Mouse (Mus musculus): Measurements from ENCODE around the gene Hadhb. TPM values are rescaled to one million over a fixed set of nuclear protein-coding genes. Genes with fewer than 3 reads are reported as not detected.

The Hadhb gene
- total and polyA plus RNA-seq, 3 experiments, result 69.5 to 118 (median 78.3) TPM

DNA sequence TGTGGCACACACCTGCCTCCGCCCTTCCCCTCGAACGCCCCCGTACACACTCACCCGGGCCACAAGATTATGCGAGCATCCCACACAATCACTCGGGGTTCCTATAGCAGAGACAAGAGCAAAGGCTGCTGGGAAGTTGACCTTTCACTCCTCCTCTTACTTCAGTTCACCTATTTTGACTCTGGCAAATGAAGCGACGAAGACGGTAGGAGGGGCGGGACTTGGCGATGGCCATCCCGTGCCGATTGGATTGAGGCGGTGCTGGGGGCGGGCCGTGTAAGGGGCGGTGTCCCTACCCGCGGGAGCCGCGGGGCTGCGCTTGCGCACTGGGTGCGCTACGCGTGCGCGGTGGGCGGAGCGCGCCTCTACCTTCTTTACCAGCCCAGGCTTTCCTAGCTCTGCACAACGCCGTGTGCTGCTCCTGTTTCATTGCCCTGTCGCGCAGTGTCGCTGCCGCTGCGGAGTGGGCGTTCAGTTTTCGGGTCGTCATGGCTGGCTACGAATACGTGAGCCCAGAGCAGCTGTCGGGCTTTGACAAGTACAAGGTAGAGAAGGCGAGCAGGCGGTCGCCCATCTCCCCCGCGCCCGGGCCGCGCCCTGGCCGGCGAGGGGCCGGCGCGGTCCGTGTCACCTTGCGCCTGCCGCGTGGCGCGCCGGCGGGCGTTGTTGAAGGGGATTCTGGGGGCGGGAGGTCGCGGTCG, 77.4 kb downstream of the Hadhb start, which contains the start of gene Selenoi (continued):
- TF ChIP-seq HCFC1 (IDR thresholded peaks at IDR 0.05; ENCODE audit: low read depth, low read length) (peak; percentile 79), UBTF (IDR thresholded peaks at IDR 0.05; ENCODE audit: low read depth, low read length) (peak; percentile 31; the same call in 1 of the 2 replicates), MYC (IDR thresholded peaks at IDR 0.05; ENCODE audit: low read depth, low read length) (0 out of 2 replicates have a peak, but pooled peaks have one; percentile 2), ELF1 (IDR thresholded peaks at IDR 0.05; ENCODE audit: low read depth, low read length) (peak; percentile 72), POLR2AphosphoS2 (IDR thresholded peaks at IDR 0.05; ENCODE audit: low read depth, low read length) (peak; percentile 77; the same call in 1 of the 2 replicates), IRF4 (IDR thresholded peaks at IDR 0.05; ENCODE audit: low read depth, low read length) (peak; percentile 43; the same call in 1 of the 2 replicates), RAD21 (IDR thresholded peaks at IDR 0.05; ENCODE audit: low read depth, low read length) (no peak)

- peak; percentile 41 for DNase-seq (ENCODE audit: extremely low read depth)
- peak overlapping the region; percentile 54 for H3K9ac ChIP-seq (ENCODE audit: insufficient read depth, low read depth)
- H3K36me3 ChIP-seq (replicated peaks in 1 of 2; ENCODE audit: control insufficient read depth in 1 of 2, insufficient read depth in 1 of 2, low read length in 1 of 2), result peaks cover 0 to 12% of the 10 kb centered on the region in 2 experiments
- peaks cover 4% of the 10 kb centered on the region for H3K9me3 ChIP-seq (replicated peaks; ENCODE audit: low read length)
- peak overlapping the region; percentile 72 to 85 (median 83) for H3K4me3 ChIP-seq (replicated peaks in 1 of 3; ENCODE audit: low read depth in 2 of 3, low read length in 2 of 3, poor library complexity in 1 of 3)
- dilution Hi-C loops (cut with MboI; ENCODE audit: extremely low pct_ligation_motif_present, extremely low pct_unique_long_range_greater_than_20kb, low sequenced_read_pairs) (no loop called here), in situ Hi-C loops (cut with MboI; ENCODE audit: low pct_ligation_motif_present, low pct_unique_long_range_greater_than_20kb, low sequenced_read_pairs) (no loop called here)
- H3K27ac ChIP-seq (ENCODE audit: insufficient read depth, low read depth), result no peak overlapping the region
- peak overlapping the region; percentile 87 for H3K4me2 ChIP-seq (ENCODE audit: insufficient read depth, low read depth, poor library complexity, severe bottlenecking)
- peaks cover 7 to 38% of the 10 kb centered on the region in 2 experiments; a peak in 3 of 4 replicates for H3K4me1 ChIP-seq (ENCODE audit: control insufficient read depth in 1 of 2, insufficient read depth in 2 of 2)
- H3K79me2 ChIP-seq (replicated peaks; ENCODE audit: control insufficient read depth, extremely low read depth, insufficient read depth, poor library complexity, severe bottlenecking), result peaks cover 50% of the 10 kb centered on the region
- TF ChIP-seq GABPA (IDR thresholded peaks at IDR 0.05; ENCODE audit: insufficient replicate concordance, low read depth, low read length), result no peak
- no peak for TF ChIP-seq MXI1 (IDR thresholded peaks at IDR 0.05; ENCODE audit: low read depth, low read length)
- no peak for TF ChIP-seq KAT2A (IDR thresholded peaks at IDR 0.05; ENCODE audit: insufficient replicate concordance, low read length)
- no peak for TF ChIP-seq MYC (IDR thresholded peaks at IDR 0.05; ENCODE audit: low read depth, low read length)
- no peak for TF ChIP-seq NRF1 (IDR thresholded peaks at IDR 0.05; ENCODE audit: low read depth, low read length)
- no peak for TF ChIP-seq HCFC1 (IDR thresholded peaks at IDR 0.05; ENCODE audit: low read depth, low read length)
- TF ChIP-seq RAD21 (IDR thresholded peaks at IDR 0.05; ENCODE audit: low read depth, low read length), result no peak
- TF ChIP-seq JUN (IDR thresholded peaks at IDR 0.05; ENCODE audit: insufficient read depth, low read depth, low read length), result no peak
- H3K27me3 ChIP-seq (replicated peaks), result no peaks in the 10 kb centered on the region
Measured at GRCm38 (mm10) chr5:30233042-30233441, 78.0 kb downstream of the Hadhb start.

GRCm38 (mm10) chr5:30233979-30234378, 78.9 kb downstream of the Hadhb start:
- H3K79me2 ChIP-seq (replicated peaks; ENCODE audit: control insufficient read depth, extremely low read depth, insufficient read depth, poor library complexity, severe bottlenecking), result peaks cover 54% of the 10 kb centered on the region
- in situ Hi-C loops (cut with MboI; ENCODE audit: low pct_ligation_motif_present, low pct_unique_long_range_greater_than_20kb, low sequenced_read_pairs) (no loop called here), dilution Hi-C loops (cut with MboI; ENCODE audit: extremely low pct_ligation_motif_present, extremely low pct_unique_long_range_greater_than_20kb, low sequenced_read_pairs) (no loop called here)
- H3K4me3 ChIP-seq (replicated peaks in 1 of 3; ENCODE audit: low read depth in 2 of 3, low read length in 2 of 3, poor library complexity in 1 of 3), result peak overlapping the region in 2 of 3 experiments; percentile 72 to 85
- TF ChIP-seq RCOR1 (conservative IDR thresholded peaks at IDR 0.05; ENCODE audit: low read depth, low read length) (no peak), NRF1 (IDR thresholded peaks at IDR 0.05; ENCODE audit: low read depth, low read length) (no peak), MXI1 (IDR thresholded peaks at IDR 0.05; ENCODE audit: low read depth, low read length) (0 out of 2 replicates have a peak, but pooled peaks have one; percentile 16)
- no peak for DNase-seq (ENCODE audit: extremely low read depth)
- H3K27ac ChIP-seq (ENCODE audit: insufficient read depth, low read depth), result no peak overlapping the region
- peaks cover 4% of the 10 kb centered on the region for H3K9me3 ChIP-seq (replicated peaks; ENCODE audit: low read length)
- peaks cover 7 to 45% of the 10 kb centered on the region in 2 experiments; a peak in 3 of 4 replicates for H3K4me1 ChIP-seq (ENCODE audit: control insufficient read depth in 1 of 2, insufficient read depth in 2 of 2)
- H3K9ac ChIP-seq (ENCODE audit: insufficient read depth, low read depth), result peak overlapping the region; percentile 54
- no peaks in the 10 kb centered on the region for H3K27me3 ChIP-seq (replicated peaks)
- peaks cover 0 to 19% of the 10 kb centered on the region in 2 experiments for H3K36me3 ChIP-seq (replicated peaks in 1 of 2; ENCODE audit: control insufficient read depth in 1 of 2, insufficient read depth in 1 of 2, low read length in 1 of 2)
- H3K4me2 ChIP-seq (ENCODE audit: insufficient read depth, low read depth, poor library complexity, severe bottlenecking), result peak overlapping the region; percentile 87

Other genes starting within 250 kb of the Hadhb start
- 3.5 and 12.9 TPM in 2 replicates for gene Il6, start 142.1 kb upstream of the Hadhb start, total RNA-seq (2012; rRNA removed)
- 1.2 TPM in 2 replicates for gene Il6, start 142.1 kb upstream of the Hadhb start, total RNA-seq (2014; rRNA removed)
- gene Il6, start 142.1 kb upstream of the Hadhb start, polyA plus RNA-seq (2012; ENCODE audit: insufficient read length, low read depth), result not detected in 2 replicates
- gene Tyms, start 81.6 kb upstream of the Hadhb start, total RNA-seq (2012; rRNA removed), result 153 and 174 TPM in 2 replicates
- 260 and 306 TPM in 2 replicates for gene Tyms, start 81.6 kb upstream of the Hadhb start, total RNA-seq (2014; rRNA removed)
- gene Tyms, start 81.6 kb upstream of the Hadhb start, polyA plus RNA-seq (2012; ENCODE audit: insufficient read length, low read depth), result 193 and 211 TPM in 2 replicates
- gene Garem2, start 50.1 kb upstream of the Hadhb start, total RNA-seq (2012; rRNA removed), result 0.13 and 0.21 TPM in 2 replicates
- not detected in 2 replicates for gene Garem2, start 50.1 kb upstream of the Hadhb start, total RNA-seq (2014; rRNA removed)
- not detected in 2 replicates for gene Garem2, start 50.1 kb upstream of the Hadhb start, polyA plus RNA-seq (2012; ENCODE audit: insufficient read length, low read depth)
- gene 3110082J24Rik, start 49.2 kb upstream of the Hadhb start, total RNA-seq (2012; rRNA removed), result not detected in 2 replicates
- not detected in 2 replicates for gene 3110082J24Rik, start 49.2 kb upstream of the Hadhb start, total RNA-seq (2014; rRNA removed)
- not detected in 2 replicates for gene 3110082J24Rik, start 49.2 kb upstream of the Hadhb start, polyA plus RNA-seq (2012; ENCODE audit: insufficient read length, low read depth)
- gene Hadha, start 86 bp upstream of the Hadhb start, total RNA-seq (2012; rRNA removed), result 73.6 and 76.0 TPM in 2 replicates
- 82.8 and 83.0 TPM in 2 replicates for gene Hadha, start 86 bp upstream of the Hadhb start, total RNA-seq (2014; rRNA removed)
- gene Hadha, start 86 bp upstream of the Hadhb start, polyA plus RNA-seq (2012; ENCODE audit: insufficient read length, low read depth), result 117 and 132 TPM in 2 replicates
- 1.0 and 1.4 TPM in 2 replicates for gene Adgrf3, start 50.5 kb downstream of the Hadhb start, total RNA-seq (2012; rRNA removed)
- gene Adgrf3, start 50.5 kb downstream of the Hadhb start, total RNA-seq (2014; rRNA removed), result 1.2 and 2.3 TPM in 2 replicates
- 2.2 and 2.6 TPM in 2 replicates for gene Adgrf3, start 50.5 kb downstream of the Hadhb start, polyA plus RNA-seq (2012; ENCODE audit: insufficient read length, low read depth)
- gene Selenoi, start 77.3 kb downstream of the Hadhb start, total RNA-seq (2012; rRNA removed), result 36.1 and 39.8 TPM in 2 replicates
- 45.7 and 51.3 TPM in 2 replicates for gene Selenoi, start 77.3 kb downstream of the Hadhb start, total RNA-seq (2014; rRNA removed)
- 21.0 and 27.0 TPM in 2 replicates for gene Selenoi, start 77.3 kb downstream of the Hadhb start, polyA plus RNA-seq (2012; ENCODE audit: insufficient read length, low read depth)
- gene Drc1, start 126.1 kb downstream of the Hadhb start, total RNA-seq (2012; rRNA removed), result 0.04 TPM in 1 of 2 replicates, not detected in the other
- not detected in 2 replicates for gene Drc1, start 126.1 kb downstream of the Hadhb start, total RNA-seq (2014; rRNA removed)
- gene Drc1, start 126.1 kb downstream of the Hadhb start, polyA plus RNA-seq (2012; ENCODE audit: insufficient read length, low read depth), result not detected in 2 replicates